Comparison of ENCODE assay signal across 24 mouse cellular contexts in genomic region chr16:92753944-92754343, GRCm38 (mm10).
DNase-seq lines count a peak whose midpoint lies in the region; ATAC-seq and TF ChIP-seq lines count a peak whose summit lies in the region.
"Had no signal": no experiment of that assay in that cellular context is flagged by ENCODE, and none has a peak within 500 bp of the region (broad histone marks: within the 10 kb centered on the region; RNA-seq: fewer than 3 reads in every experiment).

No protein-coding gene starts in this region.

- H3K4me3 ChIP-seq in thymus, adult 2 months (ENCODE audit: control insufficient read depth, insufficient read depth, low read length), result no peak overlapping the region
- no peak overlapping the region for H3K4me3 ChIP-seq in kidney, embryonic 16.5 days (ENCODE audit: low read length)
- H3K4me3 ChIP-seq: forebrain, embryonic 10.5 days; forebrain, embryonic 13.5 days; heart, adult 2 months; heart, embryonic 10.5 days; heart, embryonic 13.5 days had no signal

- no peaks in the 10 kb centered on the region for H3K9me3 ChIP-seq in kidney, embryonic 16.5 days (ENCODE audit: low read length)
- H3K9me3 ChIP-seq: forebrain, embryonic 10.5 days; forebrain, embryonic 13.5 days; heart, embryonic 10.5 days; heart, embryonic 13.5 days had no signal

- DNase-seq in thymus, adult 2 months, result no peak
- DNase-seq in thymus, postnatal 0 days (ENCODE audit: low spot score), result no peak
- DNase-seq in retina, postnatal 1 day, result peak; percentile 56
- peak; percentile 47 for DNase-seq in thymus, postnatal 25 days
- DNase-seq in urinary bladder, postnatal 10 days (ENCODE audit: low spot score), result no peak
- DNase-seq: adrenal gland, adult 8-10 months; adrenal gland, postnatal 25 days; cerebellum, adult 18-20 months; cerebellum, adult 9-10 months; cerebellum, postnatal 14 days; gastrocnemius, postnatal 10 days; gastrocnemius, postnatal 36 days; heart, adult 2 months; heart, postnatal 14 days; heart, postnatal 4 days had no signal

- TF ChIP-seq POLR2A in thymus, adult 2 months (IDR thresholded peaks at IDR 0.05; ENCODE audit: control insufficient read depth, extremely low read depth, insufficient read depth, low read length, poor library complexity), result no peak

- no peaks in the 10 kb centered on the region for H3K36me3 ChIP-seq in thymus, adult 2 months (ENCODE audit: control insufficient read depth, insufficient read depth, low read length)
- no peaks in the 10 kb centered on the region for H3K36me3 ChIP-seq in kidney, embryonic 16.5 days (ENCODE audit: insufficient read depth, low read length)
- H3K36me3 ChIP-seq: forebrain, embryonic 10.5 days; heart, embryonic 10.5 days; heart, embryonic 13.5 days had no signal

- H3K4me1 ChIP-seq in thymus, adult 2 months (replicated peaks; ENCODE audit: control insufficient read depth, insufficient read depth, low read length), result peaks cover 59% of the 10 kb centered on the region
- no peaks in the 10 kb centered on the region for H3K4me1 ChIP-seq in kidney, embryonic 16.5 days (ENCODE audit: insufficient read depth, low read length)
- H3K4me1 ChIP-seq: forebrain, embryonic 13.5 days; heart, embryonic 13.5 days had no signal

- ATAC-seq in kidney, embryonic 16.5 days (ENCODE audit: low FRiP score, low TSS enrichment), result no peak
- ATAC-seq: activated CD4-positive, CD25-positive, alpha-beta regulatory T cell, adult 4 months; CD4-positive, CD25-positive, alpha-beta regulatory T cell, adult 4 months; forebrain, embryonic 13.5 days; forebrain, embryonic 16.5 days had no signal

- no peaks in the 10 kb centered on the region for H3K27me3 ChIP-seq in thymus, adult 2 months (ENCODE audit: control insufficient read depth, insufficient read depth, low read length)
- no peaks in the 10 kb centered on the region for H3K27me3 ChIP-seq in kidney, embryonic 16.5 days (ENCODE audit: insufficient read depth, low read length)
- H3K27me3 ChIP-seq: forebrain, embryonic 13.5 days had no signal

- no peak overlapping the region for H3K9ac ChIP-seq in kidney, embryonic 16.5 days (replicated peaks; ENCODE audit: low read length)
- H3K9ac ChIP-seq: forebrain, embryonic 13.5 days; heart, embryonic 13.5 days; hindbrain, embryonic 14.5 days had no signal

- H3K4me2 ChIP-seq in kidney, embryonic 16.5 days (replicated peaks; ENCODE audit: low read depth, low read length), result no peak overlapping the region
- H3K4me2 ChIP-seq: forebrain, embryonic 13.5 days; heart, embryonic 13.5 days; hindbrain, embryonic 14.5 days had no signal

- WGBS in thymus, adult 2 months, result 74% methylated on average over 3 of the region's 3 CpGs
- WGBS in kidney, embryonic 16.5 days, result 89% methylated on average over 3 of the region's 3 CpGs

- TF ChIP-seq CTCF in thymus, adult 2 months (IDR thresholded peaks at IDR 0.05; ENCODE audit: borderline replicate concordance, control insufficient read depth, extremely low read depth, insufficient read depth, low read length, poor library complexity), result no peak

- H3K27ac ChIP-seq in thymus, adult 2 months (ENCODE audit: control insufficient read depth, insufficient read depth, low read length), result peak overlapping the region; percentile 85
- H3K27ac ChIP-seq in kidney, embryonic 16.5 days (ENCODE audit: low read length), result no peak overlapping the region
- H3K27ac ChIP-seq: forebrain, embryonic 10.5 days; forebrain, embryonic 13.5 days; heart, adult 2 months; heart, embryonic 10.5 days; heart, embryonic 13.5 days; hindbrain, embryonic 14.5 days had no signal

Comparison
In these comparisons a context has a peak if more than half of its experiments do, and no peak if none do; other contexts are left out.
1. DNase-seq: peak in retina, postnatal 1 day (single experiment) and thymus, postnatal 25 days (single experiment); none in thymus, adult 2 months (single experiment), thymus, postnatal 0 days (single experiment) and urinary bladder, postnatal 10 days (single experiment).